Mouse (Mus musculus): ENCODE measurements at regions not wholly inside any gene's neighbourhood (a gene's known extent, or its start where the extent isn't known, plus 50 kb on each side); places are given as distances from the start of the nearest gene placed in this dataset.

- no peak for DNase-seq (ENCODE audit: low spot score in 2 of 2)
Measured at GRCm38 (mm10) chr12:110387056-110387455, 59.9 kb upstream of the Ppp2r5c start.

- DNase-seq (ENCODE audit: low spot score in 2 of 2): no peak
Measured at GRCm38 (mm10) chr12:110387567-110387966, 59.4 kb upstream of the Ppp2r5c start.

DNA sequence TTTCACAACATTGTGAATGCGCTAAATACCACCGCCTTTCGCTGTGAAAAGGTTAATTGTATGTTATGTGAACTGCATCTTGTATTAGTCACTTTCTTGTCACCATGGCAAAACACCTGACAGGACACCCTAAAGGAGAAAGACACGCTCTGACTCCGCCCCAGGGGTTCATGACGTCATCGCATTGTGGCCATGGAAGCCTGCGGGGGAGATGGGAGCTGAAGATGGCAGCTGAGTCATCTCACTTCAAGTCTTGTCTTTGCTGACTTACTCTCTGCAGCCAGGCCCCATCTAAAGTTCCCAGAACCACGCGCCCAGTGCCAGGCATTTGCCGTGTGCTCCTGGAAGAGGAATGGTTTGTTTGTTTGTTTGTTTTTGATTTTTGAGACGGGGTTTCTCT, 57.5 kb upstream of the Ppp2r5c start:
- no peak for DNase-seq (ENCODE audit: low spot score in 2 of 2)

GRCm38 (mm10) chr12:110391464-110391863, 55.5 kb upstream of the Ppp2r5c start:
- DNase-seq (ENCODE audit: low spot score in 2 of 2): no peak

DNA sequence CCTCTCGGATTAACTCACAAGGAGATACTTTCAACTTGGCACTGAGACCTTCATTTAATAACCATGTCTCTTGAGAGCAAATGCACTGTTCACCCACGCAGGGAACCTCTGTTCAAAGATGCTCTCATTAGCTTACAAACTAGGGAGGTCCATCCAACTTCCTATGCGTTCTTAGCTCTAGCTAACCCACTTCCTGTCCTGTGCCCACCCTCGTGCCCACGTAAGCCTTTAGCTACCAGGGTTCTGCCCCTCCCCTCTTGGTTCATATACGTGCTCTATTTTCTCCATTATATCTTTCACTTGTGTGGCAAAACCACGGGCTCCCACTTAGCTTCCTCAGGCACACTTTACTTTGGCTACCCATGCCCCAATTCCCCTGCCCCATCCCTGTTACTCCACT, 53.4 kb upstream of the Ppp2r5c start:
- no peak for DNase-seq (ENCODE audit: low spot score in 2 of 2)
